Mouse (Mus musculus) heart, postnatal 0 days (tissue): Measurements from ENCODE around the gene Fnd3c2. TPM values are rescaled to one million over a fixed set of nuclear protein-coding genes. Genes with fewer than 3 reads are reported as not detected.

Experiments used
- ATAC-seq: fragments of 200-750 bp; cut with Nextera tagmentation; 2 replicates; pipeline ENCODE4 v1.8.0; 2017; ENCODE audit warnings: low read depth, moderate number of reproducible peaks, moderate library complexity; ENCODE audit not compliant: insufficient read depth
- DNase-seq: peaks from one replicate; pipeline ENCODE4 v3.0.0-alpha.2; 2016; ENCODE audit warnings: low spot score
- H3K27ac ChIP-seq: fragments of 300-500 bp; sonication (generic); 2 replicates; pipeline ENCODE4 v1.5.1; 2014; ENCODE audit warnings: low read depth, mild to moderate bottlenecking
- H3K27me3 ChIP-seq: fragments of 300-500 bp; sonication (generic); 2 replicates; pipeline ENCODE4 v1.6.1; 2014; ENCODE audit warnings: low read length, mixed read lengths; ENCODE audit not compliant: control insufficient read depth, insufficient read depth
- H3K36me3 ChIP-seq: fragments of 300-500 bp; sonication (generic); replicated peaks from 2 replicates; pipeline ENCODE4 v1.6.1; 2014; ENCODE audit warnings: low read length, mixed read lengths; ENCODE audit not compliant: control insufficient read depth, insufficient read depth
- H3K4me1 ChIP-seq: fragments of 300-500 bp; sonication (generic); 2 replicates; pipeline ENCODE4 v1.6.1; 2014; ENCODE audit warnings: antibody characterized with exemption; ENCODE audit not compliant: control insufficient read depth, insufficient read depth
- H3K4me2 ChIP-seq: fragments of 300-500 bp; sonication (generic); 2 replicates; pipeline ENCODE4 v1.6.1; 2014; ENCODE audit warnings: low read depth, mild to moderate bottlenecking, low read length, moderate library complexity
- H3K4me3 ChIP-seq: fragments of 300-500 bp; sonication (generic); 2 replicates; pipeline ENCODE4 v1.5.1; 2014; ENCODE audit warnings: low read depth, low read length
- H3K9ac ChIP-seq: fragments of 300-500 bp; sonication (generic); replicated peaks from 2 replicates; pipeline ENCODE4 v1.6.1; 2014; ENCODE audit warnings: low read depth, low read length, mixed read lengths
- H3K9me3 ChIP-seq: fragments of 300-500 bp; sonication (generic); replicated peaks from 2 replicates; pipeline ENCODE4 v1.6.1; 2016; ENCODE audit warnings: low read length; ENCODE audit not compliant: control insufficient read depth
- CTCF ChIP-seq: IDR thresholded peaks from 2 replicates; pipeline ENCODE4 v1.5.1; 2016; ENCODE audit warnings: antibody characterized with exemption, control low read depth, low read depth
- EP300 ChIP-seq: IDR thresholded peaks from 2 replicates; pipeline ENCODE4 v1.6.1; 2016; ENCODE audit warnings: antibody characterized with exemption, low read depth
- WGBS: fragments of 180-500 bp; shearing (Covaris S2); extraction: QIAGEN DNeasy Blood & Tissue Kit; methylation state at CpG from one replicate; pipeline ENCODE4 v1.1.7; 2014; 5-methylcytosine and 5-hydroxymethylcytosine counted together
- polyA plus RNA-seq: library from polyadenylated mRNA; unstranded; fragments of >200 nt; fragmentation: Nextera tagmentation; extraction: Ambion mirVana; gene quantifications from 2 replicates; pipeline ENCODE4 v1.2.1, GENCODE M21; 2015
- total RNA-seq: library from RNA; depleted of rRNA; stranded (reverse); fragments of >200 nt; gene quantifications from 2 replicates; pipeline ENCODE4 v1.2.3, GENCODE M21; 2014; ENCODE audit warnings: low replicate concordance; rRNA removed

The Fnd3c2 gene
- total RNA-seq: not detected in 2 replicates
- polyA plus RNA-seq: not detected in 2 replicates

DNA sequence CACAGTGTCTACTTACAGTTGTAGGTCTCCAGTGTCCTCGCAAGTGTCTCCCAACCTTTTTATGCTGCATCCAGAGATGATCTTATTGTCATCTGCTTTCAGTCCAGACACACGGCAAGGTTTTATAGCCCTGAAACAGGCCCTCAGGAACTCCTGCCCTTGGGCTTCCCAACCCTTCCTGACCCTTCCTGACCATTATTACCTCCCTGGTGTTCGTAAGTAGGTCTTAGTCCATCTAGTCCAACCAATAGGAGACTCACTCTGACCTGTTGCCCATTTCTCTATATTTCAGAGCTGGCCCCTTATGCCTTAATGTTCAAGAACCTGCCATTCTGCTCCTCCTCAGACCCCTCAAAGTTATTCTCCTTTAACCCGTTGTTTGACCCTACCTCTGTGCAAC, at the start of gene Fnd3c2:
TSS of gene Fnd3c2 (minus strand) at position 101 of the 400 bp plus-strand sequence.
- no peak within 1 kb of the TSS for H3K27ac ChIP-seq
- no peak within 1 kb of the TSS for H3K9ac ChIP-seq
- ATAC-seq (no peak), DNase-seq (no peak)
- 67% methylated on average over 4 of the region's 4 CpGs for WGBS
- no peak within 1 kb of the TSS for H3K4me2 ChIP-seq
- no peaks in the 10 kb centered on the region for H3K9me3 ChIP-seq
- H3K27me3 ChIP-seq: no peaks in the 10 kb centered on the region
- no peaks in the 10 kb centered on the region for H3K4me1 ChIP-seq
- no peak within 1 kb of the TSS for H3K4me3 ChIP-seq
- no peaks in the 10 kb centered on the region for H3K36me3 ChIP-seq
- TF ChIP-seq CTCF (no peak), EP300 (no peak)

- Histone ChIP-seq H3K9ac (no peak overlapping the region), H3K27me3 (no peaks in the 10 kb centered on the region), H3K4me3 (no peak overlapping the region), H3K4me1 (no peaks in the 10 kb centered on the region), H3K27ac (no peak overlapping the region), H3K4me2 (no peak overlapping the region), H3K36me3 (no peaks in the 10 kb centered on the region), H3K9me3 (no peaks in the 10 kb centered on the region)
- ATAC-seq (no peak), DNase-seq (no peak)
- TF ChIP-seq CTCF: no peak
- TF ChIP-seq EP300: no peak
- WGBS: 75% methylated on average over 2 of the region's 2 CpGs
Observed at GRCm38 (mm10) chrX:106284441-106284840, 29.3 kb upstream of the Fnd3c2 start.

DNA sequence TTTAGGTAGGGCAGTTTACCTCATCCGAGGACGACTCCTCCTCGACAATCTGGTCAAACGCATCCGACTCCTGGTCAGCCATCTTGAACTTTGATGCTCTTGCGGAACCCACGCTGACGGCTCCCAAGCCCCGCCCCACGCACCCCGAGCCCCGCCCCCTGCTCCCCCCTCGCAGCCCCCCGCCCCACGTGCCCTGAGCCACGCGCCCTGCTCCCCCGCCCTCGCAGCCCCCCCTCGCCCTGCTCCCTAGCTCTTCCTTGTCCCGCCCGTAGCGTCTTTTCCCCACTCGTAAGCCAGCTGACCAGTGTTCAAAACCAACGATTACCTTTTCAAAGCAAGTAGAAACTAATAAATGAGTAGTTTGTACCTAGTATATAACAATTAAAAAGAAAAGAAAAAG, 34.1 kb downstream of the Fnd3c2 start, which contains the start of gene Taf9b:
TSS of gene Taf9b (minus strand) at position 101 of the 400 bp plus-strand sequence.
- no peaks in the 10 kb centered on the region for H3K4me1 ChIP-seq
- H3K4me2 ChIP-seq: peak within 1 kb of the TSS; percentile 65
- no peaks in the 10 kb centered on the region for H3K9me3 ChIP-seq
- ATAC-seq (no peak), DNase-seq (no peak)
- peak within 1 kb of the TSS; percentile 71 for H3K4me3 ChIP-seq
- no peaks in the 10 kb centered on the region for H3K27me3 ChIP-seq
- peak within 1 kb of the TSS; percentile 77; the same call in 1 of the 2 replicates for H3K9ac ChIP-seq
- 87% methylated on average over 22 of the region's 25 CpGs for WGBS
- TF ChIP-seq CTCF (no peak), EP300 (no peak)
- H3K36me3 ChIP-seq: no peaks in the 10 kb centered on the region
- H3K27ac ChIP-seq: peak within 1 kb of the TSS; percentile 78; the same call in 1 of the 2 replicates

GRCm38 (mm10) chrX:106219171-106220032, 35.8 kb downstream of the Fnd3c2 start:
- peak; percentile 92 for ATAC-seq
- Histone ChIP-seq H3K4me1 (no peaks in the 10 kb centered on the region), H3K9me3 (no peaks in the 10 kb centered on the region), H3K4me3 (peak overlapping the region; percentile 71), H3K9ac (peak overlapping the region; percentile 77), H3K27ac (peak overlapping the region; percentile 78), H3K27me3 (no peaks in the 10 kb centered on the region), H3K36me3 (no peaks in the 10 kb centered on the region), H3K4me2 (peak overlapping the region; percentile 65)
- WGBS: 21% methylated on average over 54 of the region's 60 CpGs
- DNase-seq: peak; percentile 47
- TF ChIP-seq EP300 (no peak), CTCF (no peak)

GRCm38 (mm10) chrX:106209100-106209499, 46.1 kb downstream of the Fnd3c2 start:
- 79% methylated on average over 2 of the region's 2 CpGs for WGBS
- no peak overlapping the region for H3K4me2 ChIP-seq
- no peaks in the 10 kb centered on the region for H3K4me1 ChIP-seq
- no peaks in the 10 kb centered on the region for H3K27me3 ChIP-seq
- H3K9me3 ChIP-seq: no peaks in the 10 kb centered on the region
- TF ChIP-seq CTCF: no peak
- TF ChIP-seq EP300: no peak
- no peak overlapping the region for H3K27ac ChIP-seq
- no peaks in the 10 kb centered on the region for H3K36me3 ChIP-seq
- DNase-seq (no peak), ATAC-seq (no peak)
- no peak overlapping the region for H3K4me3 ChIP-seq
- H3K9ac ChIP-seq: no peak overlapping the region
